Mouse (Mus musculus): ENCODE results near the gene Fam207a.

GRCm38 (mm10) chr10:77470763-77471162, 44.8 kb downstream of the Fam207a start:
- no peak for TF ChIP-seq ZNF384 (IDR thresholded peaks at IDR 0.05; ENCODE audit: low read depth, low read length)
- no peak for TF ChIP-seq ZC3H11A (IDR thresholded peaks at IDR 0.05; ENCODE audit: borderline replicate concordance, low read depth, low read length)
- no peak for TF ChIP-seq CHD2 (IDR thresholded peaks at IDR 0.05; ENCODE audit: low read depth, low read length)
- TF ChIP-seq MAFK (IDR thresholded peaks at IDR 0.05; ENCODE audit: insufficient read depth, low read depth, low read length): no peak
